Comparison of ENCODE assay signal across 11 mouse cellular contexts in genomic region chr9:115863326-115863725, GRCm38 (mm10). TPM values are rescaled to one million over a fixed set of nuclear protein-coding genes. Genes with fewer than 3 reads are reported as not detected.
DNase-seq lines count a peak whose midpoint lies in the region; ATAC-seq and TF ChIP-seq lines count a peak whose summit lies in the region.
"Had no signal": no experiment of that assay in that cellular context is flagged by ENCODE, and none has a peak within 500 bp of the region (broad histone marks: within the 10 kb centered on the region; RNA-seq: fewer than 3 reads in every experiment).

No protein-coding gene starts in this region.

- H3K9me3 ChIP-seq in CH12.LX (replicated peaks; ENCODE audit: low read length): no peaks in the 10 kb centered on the region
- H3K9me3 ChIP-seq: hindbrain, embryonic 15.5 days; limb, embryonic 12.5 days had no signal

- no peaks in the 10 kb centered on the region for H3K36me3 ChIP-seq in kidney, adult 2 months (ENCODE audit: control insufficient read depth, insufficient read depth, low read length)
- H3K36me3 ChIP-seq in CH12.LX (replicated peaks in 1 of 2; ENCODE audit: control insufficient read depth in 1 of 2, insufficient read depth in 1 of 2, low read length in 1 of 2): no peaks in the 10 kb centered on the region
- H3K36me3 ChIP-seq: hindbrain, embryonic 15.5 days; limb, embryonic 12.5 days had no signal

- H3K4me2 ChIP-seq in CH12.LX (ENCODE audit: insufficient read depth, low read depth, poor library complexity, severe bottlenecking): no peak overlapping the region
- H3K4me2 ChIP-seq: hindbrain, embryonic 15.5 days; limb, embryonic 12.5 days had no signal

- no peak for TF ChIP-seq EP300 in CH12.LX (IDR thresholded peaks at IDR 0.05; ENCODE audit: low read length)

- no peaks in the 10 kb centered on the region for H3K4me1 ChIP-seq in kidney, adult 2 months (ENCODE audit: control insufficient read depth, insufficient read depth, low read length)
- no peaks in the 10 kb centered on the region for H3K4me1 ChIP-seq in CH12.LX (ENCODE audit: control insufficient read depth in 1 of 2, insufficient read depth in 2 of 2)
- H3K4me1 ChIP-seq: hindbrain, embryonic 15.5 days; limb, embryonic 12.5 days had no signal

- no peak overlapping the region for H3K9ac ChIP-seq in CH12.LX (ENCODE audit: insufficient read depth, low read depth)
- H3K9ac ChIP-seq: hindbrain, embryonic 15.5 days; limb, embryonic 12.5 days had no signal

- no peak for TF ChIP-seq POLR2A in kidney, adult 2 months (IDR thresholded peaks at IDR 0.05; ENCODE audit: low read depth, low read length)
- TF ChIP-seq POLR2A in CH12.LX (IDR thresholded peaks at IDR 0.05; ENCODE audit: low read depth, low read length): no peak

- no peak for DNase-seq in kidney, adult 2 months
- DNase-seq in kidney, postnatal 4 days: no peak
- no peak for DNase-seq in CH12.LX (ENCODE audit: extremely low read depth)
- peak; percentile 28 for DNase-seq in WW6 (ENCODE audit: low read depth, low spot score)
- peak; percentile 9 for DNase-seq in lung, postnatal 14 days
- no peak for DNase-seq in ovary, postnatal 10 days (ENCODE audit: low spot score)
- no peak for DNase-seq in adipocyte (ENCODE audit: low spot score)
- DNase-seq: right cerebral cortex, postnatal 25 days had no signal

- WGBS in kidney, adult 2 months: 81% methylated on average over 6 of the region's 6 CpGs

- in situ Hi-C loops in CH12.LX (cut with MboI; ENCODE audit: low pct_ligation_motif_present, low pct_unique_long_range_greater_than_20kb, low sequenced_read_pairs): loop anchor here (10.0 kb wide), 1 partner anchor 181 kb away; no protein-coding TSS in a partner anchor

- no peak for ATAC-seq in erythroblast, adult 5-6 weeks (replicated peaks; ENCODE audit: low FRiP score, poor library complexity, severe bottlenecking)

- H3K4me3 ChIP-seq in kidney, adult 2 months (ENCODE audit: insufficient read depth, low read depth, low read length): no peak overlapping the region
- no peak overlapping the region for H3K4me3 ChIP-seq in CH12.LX (replicated peaks in 1 of 3; ENCODE audit: low read depth in 2 of 3, low read length in 2 of 3, poor library complexity in 1 of 3)
- H3K4me3 ChIP-seq: hindbrain, embryonic 15.5 days; limb, embryonic 12.5 days had no signal

- TF ChIP-seq RAD21 in CH12.LX (IDR thresholded peaks at IDR 0.05; ENCODE audit: low read depth, low read length): peak; percentile 29

- H3K27me3 ChIP-seq in kidney, adult 2 months (replicated peaks; ENCODE audit: control insufficient read depth, insufficient read depth, low read length): no peaks in the 10 kb centered on the region
- no peaks in the 10 kb centered on the region for H3K27me3 ChIP-seq in CH12.LX (replicated peaks)
- H3K27me3 ChIP-seq: hindbrain, embryonic 15.5 days; limb, embryonic 12.5 days had no signal

- TF ChIP-seq CTCF in kidney, adult 2 months (conservative IDR thresholded peaks at IDR 0.05; ENCODE audit: insufficient read depth, insufficient read length, low read depth, low read length): 0 out of 2 replicates have a peak, but pooled peaks have one; percentile 31
- peak in 1 of 2 experiments; percentile 65; a peak in 3 of 4 replicates for TF ChIP-seq CTCF in CH12.LX (conservative IDR thresholded peaks at IDR 0.05 in 1 of 2, IDR thresholded peaks at IDR 0.05 in 1 of 2; ENCODE audit: low read depth in 2 of 2, low read length in 2 of 2)

- no peak overlapping the region for H3K27ac ChIP-seq in kidney, adult 2 months (ENCODE audit: insufficient read depth, low read depth, low read length)
- H3K27ac ChIP-seq in CH12.LX (ENCODE audit: insufficient read depth, low read depth): no peak overlapping the region
- H3K27ac ChIP-seq: hindbrain, embryonic 15.5 days; limb, embryonic 12.5 days had no signal

- dilution Hi-C loops in CH12.LX (cut with MboI; ENCODE audit: extremely low pct_ligation_motif_present, extremely low pct_unique_long_range_greater_than_20kb, low sequenced_read_pairs): no loop called here

- H3K79me2 ChIP-seq in CH12.LX (replicated peaks; ENCODE audit: control insufficient read depth, extremely low read depth, insufficient read depth, poor library complexity, severe bottlenecking): no peaks in the 10 kb centered on the region

TF ChIP-seq in CH12.LX, 34 proteins besides CTCF, POLR2A, EP300 and RAD21:
- TF ChIP-seq NRF1 (IDR thresholded peaks at IDR 0.05; ENCODE audit: low read depth, low read length) (no peak), TBP (conservative IDR thresholded peaks at IDR 0.05; ENCODE audit: low read depth, low read length) (no peak), HCFC1 (IDR thresholded peaks at IDR 0.05; ENCODE audit: low read depth, low read length) (no peak), CHD2 (IDR thresholded peaks at IDR 0.05; ENCODE audit: low read length) (no peak), GABPA (IDR thresholded peaks at IDR 0.05; ENCODE audit: insufficient replicate concordance, low read depth, low read length) (no peak), SMC3 (IDR thresholded peaks at IDR 0.05; ENCODE audit: low read depth, low read length) (peak; percentile 38)

RNA-seq across cellular contexts. Expression of gene Gadl1, which starts 45.9 kb away (rescaled TPM):
- not detected in 2 replicates for polyA plus RNA-seq in kidney, adult 2 months (2012; rRNA removed)
- total RNA-seq in CH12.LX (2012; rRNA removed) (0.08 and 0.13 TPM in 2 replicates), CH12.LX (2014; rRNA removed) (not detected in 2 replicates)
- not detected in 2 replicates for polyA plus RNA-seq in CH12.LX (2012; ENCODE audit: insufficient read length, low read depth)
- total RNA-seq in erythroblast, adult 5-6 weeks (2015; ENCODE audit: low replicate concordance): not detected in 2 replicates
- 0.98 TPM in 1 of 2 replicates, not detected in the other for total RNA-seq in erythroblast, adult 5-6 weeks (2017; ENCODE audit: low replicate concordance)

Comparison
In these comparisons a context has a peak if more than half of its experiments do, and no peak if none do; other contexts are left out.
1. DNase-seq: peak in WW6 (single experiment) and lung, postnatal 14 days (single experiment); none in kidney, adult 2 months (single experiment), kidney, postnatal 4 days (0 of 2), CH12.LX (single experiment), ovary, postnatal 10 days (single experiment) and adipocyte (single experiment).